Mouse (Mus musculus) ovary, adult 18-20 months (tissue): ENCODE results near the gene Olfr573-ps1.

Experiments
- DNase-seq: peaks from one replicate; pipeline ENCODE4 v3.0.0; 2022; ENCODE audit warnings: low spot score, mixed read lengths

Olfr573-ps1 gene

GRCm38 (mm10) chr7:102942475-102942874 lies at the start of gene Olfr573-ps1:
TSS of gene Olfr573-ps1 (minus strand) at chr7:102942575.
- DNase-seq, result no peak

- DNase-seq, result no peak
Observed at GRCm38 (mm10) chr7:102989224-102989623, 46.8 kb upstream of the Olfr573-ps1 start, which contains the start of gene Olfr578. TSS of gene Olfr578 (minus strand) at chr7:102989324.

GRCm38 (mm10) chr7:102975843-102976242 lies 33.5 kb upstream of the Olfr573-ps1 start, which contains the start of gene Olfr577:
TSS of gene Olfr577 (minus strand) at chr7:102975943.
- DNase-seq, result no peak

GRCm38 (mm10) chr7:102974399-102974798 lies 32.0 kb upstream of the Olfr573-ps1 start:
- no peak for DNase-seq

GRCm38 (mm10) chr7:102962360-102962759 lies 20.0 kb upstream of the Olfr573-ps1 start, which contains the start of gene Olfr576:
TSS of gene Olfr576 (plus strand) at chr7:102962660.
- DNase-seq, result no peak

- DNase-seq, result no peak
Observed at GRCm38 (mm10) chr7:102958593-102958992, 16.2 kb upstream of the Olfr573-ps1 start, which contains the start of gene Olfr575. TSS of gene Olfr575 (minus strand) at chr7:102958775.

GRCm38 (mm10) chr7:102958137-102958536 lies 15.8 kb upstream of the Olfr573-ps1 start:
- DNase-seq, result no peak

GRCm38 (mm10) chr7:102950732-102951131 lies 8.4 kb upstream of the Olfr573-ps1 start:
- DNase-seq, result no peak

GRCm38 (mm10) chr7:102948167-102948566 lies 5.8 kb upstream of the Olfr573-ps1 start, which contains the start of gene Olfr574:
TSS of gene Olfr574 (plus strand) at chr7:102948467.
- DNase-seq, result no peak

- DNase-seq, result no peak
Observed at GRCm38 (mm10) chr7:102943417-102943816, 1.0 kb upstream of the Olfr573-ps1 start.

GRCm38 (mm10) chr7:102927105-102927504 lies 15.3 kb downstream of the Olfr573-ps1 start:
- DNase-seq, result no peak

GRCm38 (mm10) chr7:102924109-102924508 lies 18.3 kb downstream of the Olfr573-ps1 start, which contains the start of gene Olfr572:
TSS of gene Olfr572 (plus strand) at chr7:102924409.
- DNase-seq, result no peak

GRCm38 (mm10) chr7:102919632-102920031 lies 22.7 kb downstream of the Olfr573-ps1 start:
- DNase-seq, result no peak

- DNase-seq, result no peak
Observed at GRCm38 (mm10) chr7:102917032-102917875, 25.1 kb downstream of the Olfr573-ps1 start, which contains the start of gene Olfr571. TSS of gene Olfr571 (minus strand) at chr7:102917536.

- DNase-seq, result no peak
Observed at GRCm38 (mm10) chr7:102916405-102916804, 26.0 kb downstream of the Olfr573-ps1 start.

GRCm38 (mm10) chr7:102915261-102915660 lies 27.1 kb downstream of the Olfr573-ps1 start:
- no peak for DNase-seq
